Mouse (Mus musculus) cerebellum, adult 18-20 months (tissue): ENCODE measurements around the gene Nrm.
"Not testable (repeated sequence)": the region's sequence is repeated elsewhere in the genome, so short reads cannot be mapped to it uniquely, and the experiment has no call there.

Source experiments
- DNase-seq, 2 experiments: peaks; one replicate each; pipeline ENCODE4 v3.0.0; 2021

The Nrm gene

GRCm38 (mm10) chr17:35835424-35836140 lies 25.5 kb upstream of the Nrm start:
- DNase-seq, result peak in 1 of 2 experiments; percentile 45

GRCm38 (mm10) chr17:35836178-35836965 lies 24.7 kb upstream of the Nrm start:
- DNase-seq, result peak; percentile 89

GRCm38 (mm10) chr17:35836991-35837422 lies 24.1 kb upstream of the Nrm start:
- peak; percentile 77 to 78 for DNase-seq

- DNase-seq, result peak; percentile 57 to 59
Measured at GRCm38 (mm10) chr17:35837487-35837886, 23.6 kb upstream of the Nrm start.

- DNase-seq, result peak; percentile 97 to 98
Measured at GRCm38 (mm10) chr17:35838122-35838544, 23.0 kb upstream of the Nrm start, which contains the start of gene Tubb5. Tubb5 (minus strand) TSS chr17:35838306.

GRCm38 (mm10) chr17:35838570-35838969 lies 22.5 kb upstream of the Nrm start:
- no peak for DNase-seq

GRCm38 (mm10) chr17:35839002-35839401 lies 22.1 kb upstream of the Nrm start:
- not testable (repeated sequence) for DNase-seq

- DNase-seq, result peak in 1 of 2 experiments; percentile 36
Measured at GRCm38 (mm10) chr17:35840561-35840960, 20.6 kb upstream of the Nrm start.

- peak; percentile 99 to 100 for DNase-seq
Measured at GRCm38 (mm10) chr17:35841076-35841950, 19.8 kb upstream of the Nrm start, which contains the start of gene Mdc1. Mdc1 (plus strand) TSS chr17:35841515.

- no peak for DNase-seq
Measured at GRCm38 (mm10) chr17:35842006-35842405, 19.1 kb upstream of the Nrm start.

- no peak for DNase-seq
Measured at GRCm38 (mm10) chr17:35843514-35843913, 17.6 kb upstream of the Nrm start.

GRCm38 (mm10) chr17:35848112-35848511 lies 13.0 kb upstream of the Nrm start:
- DNase-seq, result no peak

- DNase-seq, result no peak
Measured at GRCm38 (mm10) chr17:35850974-35851373, 10.1 kb upstream of the Nrm start.

- DNase-seq, result no peak
Measured at GRCm38 (mm10) chr17:35859371-35859770, 1.7 kb upstream of the Nrm start.

GRCm38 (mm10) chr17:35859835-35860234 lies 1.3 kb upstream of the Nrm start:
- no peak for DNase-seq

GRCm38 (mm10) chr17:35860831-35861197 lies 304 bp upstream of the Nrm start:
- no peak for DNase-seq

- no peak for DNase-seq
Measured at GRCm38 (mm10) chr17:35864832-35865353, 3.8 kb downstream of the Nrm start.

- DNase-seq, result peak; percentile 42 to 44
Measured at GRCm38 (mm10) chr17:35865481-35866280, 4.6 kb downstream of the Nrm start, which contains the start of gene Ppp1r18. Ppp1r18 (plus strand) TSS chr17:35865593.

GRCm38 (mm10) chr17:35866281-35866831 lies 5.2 kb downstream of the Nrm start:
- peak in 1 of 2 experiments; percentile 54 for DNase-seq

GRCm38 (mm10) chr17:35866911-35867890 lies 6.1 kb downstream of the Nrm start:
- peak; percentile 40 to 47 for DNase-seq
